Mouse (Mus musculus) c-Kit-negative CD71-positive TER-119-positive erythroid progenitor cells, embryonic 14.5 days (primary cell): ENCODE data around the gene Usp29.

Source experiments
- DNase-seq: peaks from one replicate; pipeline ENCODE4 v3.0.0-alpha.2; 2013; ENCODE audit warnings: low read depth, low spot score

Gene Usp29

DNA sequence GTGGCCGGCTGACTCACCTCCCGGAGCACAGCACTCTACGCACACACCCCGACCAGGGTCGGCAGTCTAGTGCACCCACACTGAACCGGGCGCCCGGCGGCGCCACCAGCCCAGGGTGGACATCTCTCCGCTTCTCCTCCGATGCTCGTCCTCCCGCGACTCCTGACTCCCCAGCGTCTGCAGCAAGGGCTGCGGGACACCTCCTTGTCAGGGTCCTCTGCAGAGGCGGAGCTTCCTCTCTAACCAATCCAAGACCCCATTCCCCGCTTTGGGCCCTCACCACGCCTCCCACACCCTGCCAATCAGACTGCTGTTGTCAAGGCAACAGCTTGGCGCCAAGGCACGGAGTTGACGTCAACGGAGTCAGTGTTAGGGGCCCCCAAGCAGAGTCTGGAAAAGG lies at the start of gene Usp29, which contains the start of gene Peg3:
Usp29 (plus strand) TSS at position 338 of the 400 bp plus-strand sequence.
Peg3 (minus strand) TSS at position 191 of the 400 bp plus-strand sequence.
- DNase-seq, result no peak

- DNase-seq, result no peak
These were observed 44.9 kb upstream of the Usp29 start for GRCm38 (mm10) chr7:6685511-6685910.

- no peak for DNase-seq
These were observed 33.9 kb upstream of the Usp29 start, which contains the start of gene Zim1 for GRCm38 (mm10) chr7:6696241-6697045. Gene Zim1, minus strand, starts transcription at chr7:6696450.

DNA sequence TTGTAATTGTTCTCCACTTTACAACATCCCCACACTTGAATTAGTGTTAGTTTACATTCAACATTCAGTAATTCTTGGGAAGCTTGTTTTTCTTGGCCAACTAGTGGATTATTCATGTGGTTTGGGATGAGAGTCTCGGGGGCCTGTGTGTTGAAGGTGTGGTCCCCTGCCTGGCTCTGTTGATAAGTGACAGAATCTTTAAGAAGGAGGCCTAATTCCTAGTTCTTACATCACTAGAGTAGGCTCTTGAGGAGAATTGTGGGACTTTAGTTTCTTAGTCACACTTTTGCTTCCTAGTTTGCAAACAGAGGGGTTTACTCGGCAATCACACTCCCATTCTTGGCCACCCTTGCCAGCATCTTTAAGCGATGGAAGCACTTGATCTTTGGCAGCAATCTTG lies 31.1 kb upstream of the Usp29 start:
- no peak for DNase-seq

GRCm38 (mm10) chr7:6707416-6708015 lies 22.9 kb upstream of the Usp29 start:
- DNase-seq, result no peak

- no peak for DNase-seq
These were observed 21.8 kb upstream of the Usp29 start for GRCm38 (mm10) chr7:6708451-6709180.

DNA sequence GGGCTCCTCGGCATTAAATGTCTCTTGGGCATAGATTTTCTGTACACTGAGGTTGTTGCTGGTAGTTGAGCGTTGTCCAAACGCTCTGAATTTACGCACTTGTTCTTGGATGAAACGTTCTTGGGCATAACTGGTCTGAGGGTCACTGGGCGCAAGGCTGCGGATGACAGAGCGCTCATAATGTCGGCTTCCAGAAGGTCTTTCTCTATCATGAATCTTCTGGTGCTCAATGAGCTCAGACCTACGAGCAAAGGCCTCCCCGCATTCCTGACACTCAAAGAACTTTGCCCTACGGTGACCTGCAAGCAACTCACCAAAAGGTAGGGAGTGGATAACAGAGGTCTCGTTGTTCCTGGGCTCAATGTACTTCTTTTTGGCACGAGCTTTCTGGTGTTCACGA lies 21.0 kb upstream of the Usp29 start:
- DNase-seq, result no peak

DNA sequence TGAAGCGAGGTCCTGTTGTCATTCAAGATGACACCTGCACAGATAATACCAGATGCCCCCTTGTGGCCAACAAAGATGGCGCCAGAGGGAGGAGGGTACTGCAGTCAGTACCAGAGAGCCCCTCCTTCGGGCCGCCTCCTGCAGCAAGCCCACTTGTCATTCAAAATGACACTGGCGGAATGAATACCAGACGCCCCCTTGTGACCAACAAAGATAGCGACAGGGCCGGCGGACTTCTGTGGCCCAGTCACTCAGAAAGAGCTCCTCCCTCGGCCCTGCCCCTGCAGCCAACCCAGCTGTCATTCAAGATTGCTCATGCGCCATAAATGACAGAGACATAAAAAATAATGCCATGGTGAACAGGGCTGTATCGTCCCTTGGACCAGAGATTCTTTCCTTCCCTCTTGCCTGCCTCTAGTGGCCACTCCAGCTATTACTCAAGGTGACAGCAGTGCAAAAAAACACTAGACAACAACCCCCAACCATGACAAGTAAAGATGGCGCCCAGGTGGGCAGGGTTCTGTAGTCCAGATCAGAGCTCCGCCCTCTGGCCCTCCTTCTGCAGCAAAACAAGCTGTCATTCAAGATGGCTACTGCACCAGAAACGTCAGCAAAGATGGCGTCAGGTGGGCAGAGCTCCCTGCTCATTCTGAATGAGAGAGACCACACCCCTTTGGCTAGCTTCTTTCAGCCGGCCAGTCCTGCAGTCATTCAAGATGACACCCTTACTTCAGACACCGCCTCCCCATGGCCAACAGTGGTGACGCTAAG lies 2.8 kb upstream of the Usp29 start:
- no peak for DNase-seq

DNA sequence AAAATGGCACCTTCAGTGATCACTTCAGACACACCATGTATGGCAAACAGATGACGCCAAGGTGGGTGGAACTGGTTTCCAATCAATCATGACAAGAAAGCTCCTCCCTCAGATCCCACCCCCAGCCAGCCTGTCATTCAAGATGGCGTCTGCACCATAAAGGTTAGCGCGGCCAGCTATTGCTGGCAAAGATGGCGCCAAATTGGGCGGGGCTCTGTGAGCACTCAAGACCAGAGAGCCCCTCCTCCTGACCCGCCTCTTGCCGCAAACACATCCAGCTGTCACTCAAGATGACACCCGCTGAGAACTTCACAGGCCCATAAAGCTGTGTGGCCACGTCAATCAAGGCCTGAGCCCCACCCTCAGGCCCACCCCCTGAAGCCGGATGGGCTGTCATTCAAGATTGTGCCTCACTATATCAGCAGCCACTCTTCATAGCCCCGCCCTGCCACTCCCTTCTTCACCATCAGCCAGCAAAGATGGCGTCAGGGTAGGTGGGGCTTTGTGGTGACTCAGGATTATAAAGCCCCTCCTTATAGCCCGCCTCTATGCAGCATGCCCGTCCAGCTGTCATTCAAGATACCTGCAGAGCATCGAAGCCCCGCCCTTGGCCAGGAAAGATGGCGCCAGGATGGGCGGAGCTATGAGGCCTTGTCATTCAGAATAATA lies 2.0 kb upstream of the Usp29 start:
- peak; percentile 59 for DNase-seq

DNA sequence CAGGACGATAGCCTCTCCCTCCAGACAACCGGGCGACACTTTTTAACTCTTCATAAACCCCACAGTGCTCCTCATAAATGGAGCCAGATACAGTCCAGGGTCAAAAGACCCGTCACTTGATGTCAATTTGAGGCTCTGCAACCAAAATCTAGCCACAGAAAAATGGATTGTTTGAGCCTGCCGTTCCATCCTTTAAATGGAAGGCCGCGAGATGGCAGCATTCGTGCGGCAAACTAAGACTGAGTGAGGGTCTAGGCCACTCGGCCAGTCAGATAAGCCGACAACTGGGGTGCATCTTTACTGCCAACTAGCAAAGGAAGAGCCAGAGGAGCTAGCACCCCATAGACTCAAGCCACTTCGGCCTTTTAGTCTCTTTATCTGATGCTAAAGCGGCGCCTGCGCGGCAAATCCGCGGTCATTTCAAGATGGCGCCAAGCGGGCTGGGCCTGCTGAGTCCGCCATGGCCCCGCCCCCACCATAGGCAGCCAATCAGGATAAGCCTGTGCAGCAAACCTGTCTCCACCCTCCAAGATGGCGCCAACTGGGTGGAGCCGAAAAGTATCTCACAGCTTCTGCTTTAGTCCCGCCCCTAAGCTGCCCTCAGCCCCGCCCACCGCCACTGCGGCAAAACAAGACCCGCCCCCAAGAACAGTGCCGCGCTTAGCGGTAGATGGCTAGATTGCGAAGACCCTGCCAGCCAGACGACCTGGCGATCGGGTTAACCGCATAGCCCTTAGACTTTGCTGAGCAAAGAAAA lies 1.1 kb upstream of the Usp29 start:
- DNase-seq, result peak; percentile 66

DNA sequence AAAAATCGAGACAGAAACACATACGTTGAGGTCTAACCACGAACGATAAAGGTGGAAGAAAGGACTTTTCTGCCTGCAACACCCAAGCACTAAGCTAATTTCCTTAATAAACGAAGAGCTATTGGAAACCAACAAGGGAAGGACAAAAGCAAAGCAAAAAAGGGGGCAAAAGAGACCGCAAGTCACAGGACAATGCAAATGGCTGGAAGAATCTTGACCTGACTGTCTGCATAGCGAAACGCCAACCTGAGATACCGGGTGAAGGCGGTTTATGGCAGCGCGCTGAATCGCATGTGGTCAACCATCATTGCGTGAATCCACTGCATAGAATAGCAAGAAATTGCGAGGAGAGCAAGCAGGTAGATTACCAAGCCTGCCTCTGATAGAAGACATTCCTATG lies 423 bp downstream of the Usp29 start:
- no peak for DNase-seq

- no peak for DNase-seq
These were observed 995 bp downstream of the Usp29 start for GRCm38 (mm10) chr7:6731373-6731772.

DNA sequence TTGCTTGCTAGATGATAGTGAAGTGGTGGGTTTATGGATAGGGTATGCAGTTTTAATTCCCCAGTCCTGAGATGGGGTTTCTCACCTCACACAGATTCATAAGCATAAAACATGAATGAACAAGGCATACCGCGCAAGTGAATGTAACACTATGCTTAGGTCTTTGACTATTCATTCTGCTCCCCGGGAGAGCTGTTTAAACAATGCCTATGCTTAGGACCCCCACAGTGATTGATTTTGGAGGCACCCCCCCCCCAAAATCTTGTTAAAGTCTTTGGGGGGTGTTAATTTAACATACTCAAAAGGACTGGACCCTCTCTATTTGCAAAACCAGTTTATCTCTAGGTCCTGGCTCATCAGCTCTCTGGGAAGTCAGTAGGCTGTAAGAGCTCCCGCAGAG lies 1.6 kb downstream of the Usp29 start:
- no peak for DNase-seq

DNA sequence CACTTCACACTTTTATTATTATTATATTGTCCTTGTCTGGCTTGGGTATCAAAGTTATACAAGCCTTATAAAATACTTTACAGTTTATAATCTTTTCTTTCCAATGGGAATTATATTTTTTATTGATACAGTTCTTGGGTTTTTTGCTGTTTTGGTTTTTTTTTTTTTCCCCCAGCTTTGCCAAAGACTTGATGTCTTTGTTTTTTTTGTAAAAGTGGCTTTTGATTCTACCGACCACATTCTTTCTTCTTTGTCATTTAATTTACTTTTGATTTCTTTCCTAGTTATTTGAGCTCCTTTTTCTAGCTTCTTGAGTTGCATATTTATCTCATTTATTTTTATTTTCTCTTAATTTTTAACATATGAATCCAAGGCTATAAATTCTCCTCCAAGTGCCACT lies 5.7 kb downstream of the Usp29 start:
- DNase-seq, result no peak

- DNase-seq, result no peak
These were observed 14.0 kb downstream of the Usp29 start for GRCm38 (mm10) chr7:6744281-6744904.

DNA sequence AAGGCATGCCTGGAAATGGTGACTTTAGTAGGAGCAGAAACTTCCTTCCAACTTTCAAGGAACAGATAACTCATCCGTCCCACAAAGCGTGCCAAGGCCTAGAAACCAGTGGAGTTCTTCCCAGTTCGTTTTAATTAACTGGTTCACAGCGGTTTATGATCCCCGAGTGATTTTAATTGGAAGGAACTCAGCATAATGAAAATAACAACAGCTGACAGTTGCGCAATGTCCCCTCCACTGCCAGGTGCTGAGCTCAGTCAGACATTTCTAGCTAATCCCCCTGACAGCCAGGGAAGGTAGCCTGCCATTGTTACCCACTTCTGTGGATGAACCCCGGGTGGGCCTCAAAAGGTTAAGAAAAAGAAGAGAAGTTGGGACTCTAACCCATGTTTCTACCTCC lies 18.8 kb downstream of the Usp29 start:
- no peak for DNase-seq

DNA sequence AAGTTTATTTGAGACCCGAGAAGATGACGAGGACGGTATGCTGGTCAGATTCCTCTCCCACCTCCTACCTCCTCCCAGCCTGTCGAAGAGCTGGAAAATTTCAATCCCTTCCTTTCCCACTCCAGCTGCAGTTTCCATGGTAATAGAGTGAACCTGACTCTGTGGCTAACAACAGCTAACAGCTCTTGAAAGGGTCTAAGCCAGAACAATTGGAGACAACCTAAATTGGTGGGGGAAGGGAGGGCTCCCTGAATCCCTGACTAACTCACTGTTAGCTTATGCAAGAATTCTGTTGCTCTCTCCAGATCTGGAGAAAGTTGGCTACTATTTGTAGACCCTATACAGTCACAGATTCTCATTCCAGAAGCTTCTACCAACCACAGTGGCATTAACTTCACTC lies 23.1 kb downstream of the Usp29 start:
- no peak for DNase-seq

- DNase-seq, result no peak
These were observed 26.5 kb downstream of the Usp29 start for GRCm38 (mm10) chr7:6756777-6757291.

DNA sequence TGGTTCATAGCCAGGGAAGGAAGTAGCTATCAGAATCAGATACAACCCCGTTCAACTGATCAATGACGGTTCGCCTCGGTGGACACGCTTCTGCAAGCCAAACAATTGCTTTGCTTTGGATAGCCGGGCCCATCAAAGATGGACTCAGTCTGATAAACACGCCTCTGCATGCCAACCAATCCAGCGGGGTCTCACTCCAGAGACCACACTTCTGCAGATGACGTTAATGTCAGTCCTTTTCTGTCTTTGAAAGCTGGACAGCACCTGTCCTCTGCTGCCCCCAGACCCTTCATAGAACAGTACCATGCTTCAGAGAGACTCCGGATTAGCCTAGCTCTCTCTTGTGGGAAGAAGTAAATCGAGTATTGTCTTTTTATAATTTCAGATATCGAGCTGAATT lies 29.3 kb downstream of the Usp29 start:
- DNase-seq, result no peak

GRCm38 (mm10) chr7:6760170-6760569 lies 29.8 kb downstream of the Usp29 start:
- DNase-seq, result no peak
